Mouse (Mus musculus) heart, embryonic 16.5 days (tissue): ENCODE measurements around the gene Sema4c. TPM values are rescaled to one million over a fixed set of nuclear protein-coding genes. Genes with fewer than 3 reads are reported as not detected.
"Not testable (repeated sequence)": the region's sequence is repeated elsewhere in the genome, so short reads cannot be mapped to it uniquely, and the experiment has no call there.

Experiments
- ATAC-seq: fragments of 200-750 bp; cut with Nextera tagmentation; replicated peaks from 2 replicates; pipeline ENCODE4 v1.8.0; 2017; ENCODE audit warnings: moderate number of reproducible peaks; ENCODE audit not compliant: insufficient read depth, low FRiP score; ENCODE audit errors: extremely low read depth
- H3K27ac ChIP-seq: fragments of 300-500 bp; sonication (generic); 2 replicates; pipeline ENCODE4 v1.5.1; 2014; ENCODE audit warnings: mild to moderate bottlenecking, low read length, control low read depth, moderate library complexity
- H3K27me3 ChIP-seq: fragments of 300-500 bp; sonication (generic); 2 replicates; pipeline ENCODE4 v1.6.1; 2014; ENCODE audit warnings: low read length, mixed read lengths; ENCODE audit not compliant: control insufficient read depth, insufficient read depth
- H3K36me3 ChIP-seq: fragments of 300-500 bp; sonication (generic); 2 replicates; pipeline ENCODE4 v1.6.1; 2014; ENCODE audit not compliant: control insufficient read depth, insufficient read depth
- H3K4me1 ChIP-seq: fragments of 300-500 bp; sonication (generic); 2 replicates; pipeline ENCODE4 v1.6.1; 2014; ENCODE audit warnings: low read length, mixed read lengths; ENCODE audit not compliant: control insufficient read depth, insufficient read depth
- H3K4me2 ChIP-seq: fragments of 300-500 bp; sonication (generic); 2 replicates; pipeline ENCODE4 v1.6.1; 2014; ENCODE audit warnings: low read depth, mild to moderate bottlenecking, control low read depth, low read length
- H3K4me3 ChIP-seq: fragments of 300-500 bp; sonication (generic); 2 replicates; pipeline ENCODE4 v1.5.1; 2014; ENCODE audit warnings: mild to moderate bottlenecking, control low read depth, low read length
- H3K9ac ChIP-seq: fragments of 300-500 bp; sonication (generic); 2 replicates; pipeline ENCODE4 v1.6.1; 2014; ENCODE audit warnings: low read length, control low read depth
- H3K9me3 ChIP-seq: fragments of 300-500 bp; sonication (generic); replicated peaks from 2 replicates; pipeline ENCODE4 v1.6.1; 2016; ENCODE audit warnings: low read length; ENCODE audit not compliant: control insufficient read depth
- WGBS: fragments of 180-500 bp; shearing (Covaris S2); extraction: QIAGEN DNeasy Blood & Tissue Kit; methylation state at CpG from one replicate; pipeline ENCODE4 v1.1.7; 2014; 5-methylcytosine and 5-hydroxymethylcytosine counted together
- polyA plus RNA-seq: library from polyadenylated mRNA; unstranded; fragments of >200 nt; fragmentation: Nextera tagmentation; extraction: Ambion mirVana; gene quantifications from 2 replicates; pipeline ENCODE4 v1.2.1, GENCODE M21; 2015

Gene Sema4c
- polyA plus RNA-seq, 1 experiment from 2014 or later = 7.8 TPM

DNA sequence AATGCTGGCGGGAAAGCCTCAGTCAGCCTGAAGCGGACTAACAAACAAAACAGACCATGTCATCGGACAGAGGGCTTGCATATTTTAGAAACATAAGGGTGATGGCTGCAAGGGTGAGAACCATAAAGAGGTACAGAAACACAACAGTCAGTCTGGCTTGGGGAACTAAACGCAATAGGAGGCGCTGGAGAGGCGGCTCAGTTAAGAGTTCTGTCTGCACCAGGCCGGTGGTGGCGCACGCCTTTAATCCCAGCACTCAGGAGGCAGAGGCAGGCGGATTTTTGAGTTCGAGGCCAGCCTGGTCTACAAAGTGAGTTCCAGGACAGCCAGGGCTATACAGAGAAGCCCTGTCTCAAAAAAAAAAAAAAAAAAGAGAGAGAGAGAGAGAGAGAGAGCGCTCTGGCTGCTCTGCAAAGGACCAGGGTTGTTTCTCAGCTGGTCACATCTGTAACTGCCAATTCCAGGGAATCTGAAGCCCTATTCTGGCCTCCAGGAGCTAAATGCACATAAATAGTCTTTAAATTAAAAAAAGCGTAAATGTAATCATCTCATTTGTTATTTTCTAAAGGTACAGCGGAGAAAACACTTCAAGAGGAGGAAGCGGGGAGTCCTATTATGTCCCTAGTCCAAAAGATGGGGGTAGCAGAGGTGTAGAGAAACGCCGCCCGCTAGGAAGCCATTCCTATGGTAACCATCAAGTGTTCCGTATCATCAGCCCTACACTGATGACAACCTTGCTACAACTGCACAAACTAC lies 12.1 kb downstream of the Sema4c start:
- no peaks in the 10 kb centered on the region for H3K9me3 ChIP-seq
- H3K4me1 ChIP-seq = peaks cover 27% of the 10 kb centered on the region
- peaks cover 26% of the 10 kb centered on the region for H3K36me3 ChIP-seq
- 60% methylated on average over 19 of the region's 19 CpGs for WGBS
- no peak overlapping the region for H3K27ac ChIP-seq
- no peaks in the 10 kb centered on the region for H3K27me3 ChIP-seq
- H3K4me3 ChIP-seq = peak overlapping the region; percentile 79
- no peak for ATAC-seq
- peak overlapping the region; percentile 85 for H3K9ac ChIP-seq
- peak overlapping the region; percentile 67 for H3K4me2 ChIP-seq

GRCm38 (mm10) chr1:36545382-36545781 lies 12.8 kb downstream of the Sema4c start:
- WGBS = 69% methylated on average over 2 of the region's 2 CpGs
- Histone ChIP-seq H3K27ac (no peak overlapping the region), H3K36me3 (peaks cover 24% of the 10 kb centered on the region), H3K9ac (no peak overlapping the region), H3K4me1 (peaks cover 27% of the 10 kb centered on the region), H3K4me2 (no peak overlapping the region), H3K4me3 (no peak overlapping the region), H3K9me3 (no peaks in the 10 kb centered on the region), H3K27me3 (no peaks in the 10 kb centered on the region)
- no peak for ATAC-seq

GRCm38 (mm10) chr1:36542925-36543324 lies 15.2 kb downstream of the Sema4c start:
- no peaks in the 10 kb centered on the region for H3K9me3 ChIP-seq
- no peak overlapping the region for H3K27ac ChIP-seq
- no peak for ATAC-seq
- no peaks in the 10 kb centered on the region for H3K27me3 ChIP-seq
- WGBS = 90% methylated on average over 9 of the region's 9 CpGs
- H3K4me1 ChIP-seq = peaks cover 26% of the 10 kb centered on the region
- no peak overlapping the region for H3K4me3 ChIP-seq
- no peak overlapping the region for H3K9ac ChIP-seq
- H3K36me3 ChIP-seq = peaks cover 20% of the 10 kb centered on the region
- H3K4me2 ChIP-seq = no peak overlapping the region

GRCm38 (mm10) chr1:36541844-36542243 lies 16.3 kb downstream of the Sema4c start:
- Histone ChIP-seq H3K36me3 (peaks cover 20% of the 10 kb centered on the region), H3K4me1 (peaks cover 21% of the 10 kb centered on the region), H3K9ac (no peak overlapping the region), H3K9me3 (no peaks in the 10 kb centered on the region), H3K4me3 (no peak overlapping the region), H3K4me2 (no peak overlapping the region), H3K27ac (no peak overlapping the region), H3K27me3 (no peaks in the 10 kb centered on the region)
- WGBS = 87% methylated on average over 16 of the region's 16 CpGs
- no peak for ATAC-seq

- Histone ChIP-seq H3K4me2 (no peak overlapping the region), H3K4me3 (no peak overlapping the region), H3K9me3 (no peaks in the 10 kb centered on the region), H3K27ac (no peak overlapping the region), H3K9ac (no peak overlapping the region), H3K27me3 (no peaks in the 10 kb centered on the region), H3K36me3 (peaks cover 20% of the 10 kb centered on the region), H3K4me1 (peaks cover 24% of the 10 kb centered on the region)
- ATAC-seq = no peak
- 93% methylated on average over 12 of the region's 12 CpGs for WGBS
Measured at GRCm38 (mm10) chr1:36540807-36541206, 17.3 kb downstream of the Sema4c start.

GRCm38 (mm10) chr1:36540132-36540531 lies 18.0 kb downstream of the Sema4c start:
- Histone ChIP-seq H3K27me3 (no peaks in the 10 kb centered on the region), H3K9me3 (no peaks in the 10 kb centered on the region), H3K4me2 (no peak overlapping the region), H3K4me1 (peaks cover 28% of the 10 kb centered on the region), H3K9ac (no peak overlapping the region), H3K4me3 (no peak overlapping the region), H3K27ac (peak overlapping the region; percentile 82), H3K36me3 (peaks cover 20% of the 10 kb centered on the region)
- no peak for ATAC-seq
- 89% methylated on average over 11 of the region's 11 CpGs for WGBS

GRCm38 (mm10) chr1:36539186-36539585 lies 19.0 kb downstream of the Sema4c start, which contains the start of gene Gm42417:
Gm42417 (minus strand) TSS chr1:36539429.
- H3K4me1 ChIP-seq = peaks cover 38% of the 10 kb centered on the region
- H3K9ac ChIP-seq = peak within 1 kb of the TSS; percentile 48
- H3K4me2 ChIP-seq = no peak within 1 kb of the TSS
- peak within 1 kb of the TSS; percentile 82 for H3K27ac ChIP-seq
- no peaks in the 10 kb centered on the region for H3K9me3 ChIP-seq
- no peak within 1 kb of the TSS for H3K4me3 ChIP-seq
- peak; percentile 88 for ATAC-seq
- 29% methylated on average over 9 of the region's 9 CpGs for WGBS
- peaks cover 20% of the 10 kb centered on the region for H3K36me3 ChIP-seq
- H3K27me3 ChIP-seq = no peaks in the 10 kb centered on the region

- no peaks in the 10 kb centered on the region for H3K27me3 ChIP-seq
- H3K4me2 ChIP-seq = no peak overlapping the region
- peak overlapping the region; percentile 48 for H3K9ac ChIP-seq
- no peak overlapping the region for H3K4me3 ChIP-seq
- ATAC-seq = no peak
- WGBS = 73% methylated on average over 4 of the region's 4 CpGs
- H3K36me3 ChIP-seq = peaks cover 20% of the 10 kb centered on the region
- H3K9me3 ChIP-seq = no peaks in the 10 kb centered on the region
- peaks cover 42% of the 10 kb centered on the region for H3K4me1 ChIP-seq
- peak overlapping the region; percentile 82 for H3K27ac ChIP-seq
Measured at GRCm38 (mm10) chr1:36538727-36539126, 19.4 kb downstream of the Sema4c start.

- H3K9me3 ChIP-seq, H3K4me3 ChIP-seq, H3K27me3 ChIP-seq, ATAC-seq: not testable (repeated sequence)
- H3K4me1 ChIP-seq = peaks cover 50% of the 10 kb centered on the region
- H3K9ac ChIP-seq = peak within 1 kb of the TSS; percentile 49; the same call in 1 of the 2 replicates
- WGBS = 75% methylated on average over 9 of the region's 9 CpGs
- H3K4me2 ChIP-seq = peak within 1 kb of the TSS; percentile 36
- peaks cover 19% of the 10 kb centered on the region for H3K36me3 ChIP-seq
- H3K27ac ChIP-seq = peak within 1 kb of the TSS; percentile 98
Measured at GRCm38 (mm10) chr1:36536783-36537182, 21.4 kb downstream of the Sema4c start, which contains the start of gene Ankrd23. Ankrd23 (minus strand) TSS chr1:36536883.
